Mouse (Mus musculus) right cerebral cortex, adult 2 months (tissue): ENCODE results near the gene Krt19.

Source experiments
- DNase-seq, 2 experiments: peaks; one replicate each; pipeline ENCODE4 v3.0.0; 2021 to 2022; ENCODE audit warnings: low spot score in 2 of 2

The Krt19 gene

DNA sequence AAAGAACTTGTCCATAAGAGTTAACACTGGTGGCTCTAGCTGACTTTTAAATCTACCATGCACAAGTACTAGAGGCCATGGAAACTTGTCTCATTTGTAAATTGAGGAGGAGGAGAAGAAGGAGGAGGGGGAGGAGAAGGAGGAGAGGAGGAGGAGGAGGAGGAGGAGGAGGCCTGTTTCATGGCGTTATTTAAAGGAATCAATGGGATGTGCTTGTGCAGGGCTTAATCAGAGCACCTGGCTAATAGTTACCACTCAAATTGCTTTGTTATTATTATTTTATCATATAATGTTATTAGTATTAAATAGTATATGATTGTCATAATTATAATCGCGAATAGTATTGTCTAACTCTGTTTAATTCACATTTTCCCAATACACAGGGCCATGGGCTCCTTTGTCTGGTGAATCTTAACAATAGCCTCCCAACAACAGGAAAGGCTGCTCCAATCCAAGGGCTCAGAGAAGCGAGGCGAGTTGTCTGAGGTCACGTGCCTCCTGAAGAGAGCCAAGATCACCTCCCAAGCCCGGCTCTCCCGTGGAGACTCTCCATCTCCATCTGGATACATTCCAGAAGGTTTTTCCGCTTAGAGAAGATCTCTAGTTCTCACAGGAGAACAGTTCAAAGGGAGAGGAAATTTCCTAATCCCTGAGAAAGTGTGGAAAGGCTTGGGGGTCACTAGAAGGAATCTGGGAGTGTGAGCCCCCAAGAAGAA, at the start of gene Krt19:
TSS of gene Krt19 (minus strand) at position 51 of the 716 bp plus-strand sequence.
- DNase-seq: no peak

DNA sequence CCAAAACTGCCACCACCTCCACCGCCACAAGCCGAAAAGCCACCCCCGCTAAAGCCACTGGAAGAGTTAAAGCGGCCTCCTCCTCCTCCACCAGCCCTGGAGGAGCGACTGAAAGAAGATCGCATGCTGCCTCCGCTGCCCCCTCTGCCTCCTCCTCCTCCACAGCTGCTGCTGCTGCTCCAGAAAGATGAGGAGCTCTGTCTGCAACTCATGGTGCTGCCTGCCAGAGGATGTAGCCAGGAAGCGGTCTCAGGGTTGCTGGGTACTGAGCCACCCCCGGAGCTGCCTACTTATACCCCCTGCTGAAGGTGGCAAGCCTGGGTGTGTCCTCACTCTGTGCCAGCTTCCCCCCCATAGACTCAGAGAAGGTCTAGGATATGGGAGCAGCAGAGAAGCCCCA, 44.5 kb upstream of the Krt19 start, which contains the start of gene Krt9:
TSS of gene Krt9 (minus strand) at position 255 of the 400 bp plus-strand sequence.
- peak; percentile 63 to 70 for DNase-seq

DNA sequence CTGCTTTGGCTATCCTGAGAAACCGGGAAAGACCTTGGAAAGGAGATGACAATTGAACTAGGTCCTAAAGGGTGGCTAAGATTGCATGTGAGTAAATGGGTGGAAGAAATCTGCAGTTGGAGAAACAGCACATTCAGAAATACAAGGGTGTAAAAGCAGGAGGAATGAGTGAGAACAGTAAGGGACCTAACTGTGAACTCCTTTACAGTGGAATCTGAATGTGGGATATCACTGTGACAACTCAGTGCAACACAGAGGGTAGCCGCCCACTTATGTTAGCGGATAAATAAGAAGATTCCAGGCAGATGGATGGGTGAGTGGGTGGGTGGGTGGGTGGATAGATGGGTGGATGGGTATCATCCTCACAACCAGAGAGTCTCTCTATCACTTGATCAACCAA, 43.4 kb upstream of the Krt19 start:
- DNase-seq: peak in 1 of 2 experiments; percentile 10

DNA sequence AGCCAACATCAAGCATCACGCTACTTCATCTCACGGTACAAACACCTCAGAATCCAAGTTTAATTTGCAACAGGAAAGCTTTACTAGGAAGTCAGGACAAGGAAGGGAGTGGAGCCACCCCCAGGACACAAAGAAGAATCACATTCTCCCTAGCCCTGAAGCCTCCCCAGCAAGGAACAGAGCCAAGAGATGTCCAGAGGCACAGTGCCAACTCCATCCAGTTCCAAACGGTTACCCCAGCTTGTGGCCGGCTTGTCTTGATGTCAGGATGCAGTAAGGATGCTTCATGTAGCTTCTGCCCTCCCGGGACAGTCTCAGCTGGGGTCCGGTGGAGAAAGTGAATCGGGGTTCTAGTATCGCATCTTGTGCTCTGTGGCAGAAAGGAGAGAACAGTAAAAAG, 38.3 kb upstream of the Krt19 start:
- DNase-seq: no peak

DNA sequence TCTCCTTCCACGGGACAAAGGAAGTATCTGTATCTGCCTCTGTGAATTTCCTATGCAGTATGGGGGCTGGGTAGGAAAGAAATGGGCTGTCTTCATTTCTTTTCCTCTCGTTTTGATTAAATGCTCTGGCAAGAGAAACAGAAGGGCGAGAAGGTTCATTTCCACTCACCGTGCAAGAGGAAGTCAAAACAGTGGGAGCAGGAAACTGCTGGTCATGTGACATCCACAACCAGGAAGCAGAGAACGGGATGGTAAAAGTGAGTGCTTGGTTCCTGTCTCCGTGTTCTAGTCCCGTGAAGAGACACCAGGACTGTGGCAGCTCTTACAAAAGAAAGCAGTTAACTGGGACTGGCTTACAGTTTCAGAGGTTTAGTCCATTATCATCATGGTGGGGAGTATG, 33.3 kb upstream of the Krt19 start:
- no peak for DNase-seq

DNA sequence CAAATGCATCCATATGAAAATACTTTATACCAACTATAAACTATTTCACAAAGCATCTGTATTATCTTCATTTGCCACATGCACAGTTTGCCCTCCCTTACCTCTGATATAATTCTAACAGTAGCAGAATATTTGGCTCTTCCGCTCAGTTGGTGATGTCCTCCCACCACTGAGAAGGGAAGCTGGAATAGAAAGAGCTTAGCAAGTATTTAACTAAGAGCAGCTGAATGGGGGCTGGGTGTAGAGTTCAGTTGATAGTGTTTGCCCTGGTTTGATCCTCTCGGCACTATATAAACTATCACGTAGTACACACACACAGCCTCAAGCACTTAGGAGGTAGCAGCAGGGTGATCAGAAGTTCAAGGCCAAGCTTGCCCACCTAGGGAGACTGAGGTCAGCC, 30.8 kb upstream of the Krt19 start:
- peak; percentile 11 to 12 for DNase-seq

DNA sequence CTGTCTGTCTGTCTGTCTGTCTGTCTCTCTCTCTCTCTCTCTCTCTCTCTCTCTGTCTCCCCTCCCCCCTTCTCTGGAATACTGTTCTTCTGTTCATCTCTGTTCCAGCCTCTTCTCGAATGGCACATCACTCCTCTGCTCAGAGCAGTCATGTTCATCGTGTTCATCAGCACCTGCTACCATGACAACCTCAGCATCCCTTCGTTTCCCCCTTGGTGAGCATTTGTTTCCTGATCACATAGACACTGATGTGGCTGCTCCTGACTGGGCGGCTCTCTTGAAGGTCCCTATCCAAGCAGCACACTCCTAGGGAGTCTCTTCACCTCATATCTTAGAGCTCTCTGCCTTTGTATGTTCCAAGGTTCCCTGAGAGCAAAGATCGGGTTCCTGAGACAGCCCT, 29.8 kb upstream of the Krt19 start:
- no peak for DNase-seq

DNA sequence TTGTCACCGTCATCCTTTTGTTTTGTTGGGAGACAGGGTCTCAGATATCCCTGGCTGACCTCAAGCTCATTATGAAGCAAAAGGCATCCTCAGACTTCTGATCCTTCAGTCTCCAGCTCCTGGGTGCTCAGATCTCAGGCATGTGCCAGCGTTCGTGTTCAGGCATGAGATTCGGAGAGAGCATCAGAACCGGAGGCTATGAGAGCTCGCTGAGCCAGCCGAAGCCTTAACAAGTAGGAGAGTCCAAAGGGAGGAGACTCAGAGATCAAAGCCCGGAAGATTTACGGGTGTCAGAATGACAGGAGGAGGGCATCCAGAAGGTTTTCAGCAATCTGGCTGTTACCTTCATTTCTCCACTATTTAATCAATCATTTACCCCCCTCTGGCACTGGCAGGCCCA, 28.3 kb upstream of the Krt19 start:
- DNase-seq: no peak

DNA sequence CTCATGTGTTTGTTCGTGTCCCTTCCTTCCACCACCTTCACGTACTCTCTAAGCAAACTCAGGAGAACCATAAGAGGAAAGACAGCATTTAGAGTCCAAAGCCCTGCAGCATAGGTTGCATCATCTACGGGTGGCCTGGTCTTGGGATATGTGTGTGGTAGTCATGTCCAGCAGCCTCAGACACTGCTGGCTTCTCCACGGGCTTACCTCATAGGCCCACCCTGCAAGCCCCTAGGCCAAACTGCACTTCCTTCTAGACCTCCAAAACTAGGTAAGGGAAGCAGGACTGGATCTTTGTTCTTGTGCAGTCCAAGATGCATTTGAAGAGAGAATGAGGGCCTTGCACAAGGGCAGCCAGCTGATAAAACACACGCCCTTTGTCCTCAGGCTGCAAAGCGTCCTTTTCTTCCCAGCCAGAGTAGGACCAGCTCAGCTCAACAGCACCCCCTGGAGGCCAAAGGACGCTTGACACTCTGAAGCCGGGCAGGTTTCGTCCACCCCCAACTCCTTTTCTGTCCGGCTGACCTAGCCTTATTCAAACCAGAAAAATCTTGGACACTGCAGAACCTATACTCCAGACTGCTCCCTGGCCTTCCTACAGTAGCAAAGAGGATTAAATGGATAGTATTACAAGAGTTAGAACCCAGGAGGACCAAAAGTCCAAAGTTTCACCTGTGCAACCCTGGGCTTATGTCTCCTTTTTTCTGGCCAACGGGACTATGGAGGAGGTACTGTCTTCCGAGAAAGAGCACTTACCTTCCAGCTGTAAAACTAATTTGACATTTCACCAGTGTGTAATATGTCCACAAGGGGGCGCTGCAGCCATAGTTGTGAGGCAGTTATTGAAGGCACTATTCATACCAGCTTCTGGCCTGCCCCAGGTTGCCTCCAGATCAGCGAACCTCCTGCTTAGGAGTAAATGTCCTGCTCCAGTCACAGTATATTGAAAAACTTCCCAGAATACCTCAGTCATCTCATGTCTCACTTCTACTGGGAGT, 20.6 kb upstream of the Krt19 start:
- DNase-seq: peak; percentile 83

DNA sequence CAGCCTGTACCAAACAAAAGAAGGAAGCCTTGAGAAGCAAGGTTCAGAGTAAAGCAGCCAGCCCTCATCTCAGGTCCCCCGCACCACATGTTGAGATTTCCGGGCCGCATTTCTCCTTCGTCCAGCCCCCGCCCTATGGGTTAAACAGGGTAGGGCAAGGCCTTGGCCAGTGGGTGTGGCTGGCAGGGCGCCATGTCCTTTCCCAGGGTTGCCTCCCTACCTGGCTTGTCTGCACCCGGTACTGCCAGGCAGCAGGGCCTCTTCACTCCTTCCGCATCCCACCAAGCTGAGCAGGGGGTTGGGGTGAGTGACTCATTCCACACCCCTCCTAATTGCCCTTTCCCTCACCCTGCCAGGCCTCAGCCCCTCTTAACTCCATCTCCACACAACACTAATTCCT, 19.6 kb upstream of the Krt19 start:
- DNase-seq: no peak

DNA sequence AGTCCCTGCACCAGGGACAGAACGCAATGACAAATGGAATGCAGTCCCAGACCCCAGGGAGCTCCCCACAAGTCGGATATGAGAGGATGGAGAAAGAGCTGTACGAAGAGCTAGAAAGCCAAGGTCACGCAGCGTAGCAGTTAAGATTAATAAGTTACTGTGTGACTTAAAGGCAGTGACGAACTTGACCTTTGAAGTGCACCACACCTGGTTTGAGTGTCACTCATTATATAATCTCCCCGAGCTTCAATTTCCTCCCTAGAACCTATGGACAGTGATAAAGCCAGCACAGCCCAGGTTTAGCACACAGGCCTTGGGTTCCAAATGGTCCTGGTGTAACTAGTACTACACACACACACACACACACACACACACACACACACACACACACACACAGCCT, 15.9 kb upstream of the Krt19 start:
- DNase-seq: no peak

DNA sequence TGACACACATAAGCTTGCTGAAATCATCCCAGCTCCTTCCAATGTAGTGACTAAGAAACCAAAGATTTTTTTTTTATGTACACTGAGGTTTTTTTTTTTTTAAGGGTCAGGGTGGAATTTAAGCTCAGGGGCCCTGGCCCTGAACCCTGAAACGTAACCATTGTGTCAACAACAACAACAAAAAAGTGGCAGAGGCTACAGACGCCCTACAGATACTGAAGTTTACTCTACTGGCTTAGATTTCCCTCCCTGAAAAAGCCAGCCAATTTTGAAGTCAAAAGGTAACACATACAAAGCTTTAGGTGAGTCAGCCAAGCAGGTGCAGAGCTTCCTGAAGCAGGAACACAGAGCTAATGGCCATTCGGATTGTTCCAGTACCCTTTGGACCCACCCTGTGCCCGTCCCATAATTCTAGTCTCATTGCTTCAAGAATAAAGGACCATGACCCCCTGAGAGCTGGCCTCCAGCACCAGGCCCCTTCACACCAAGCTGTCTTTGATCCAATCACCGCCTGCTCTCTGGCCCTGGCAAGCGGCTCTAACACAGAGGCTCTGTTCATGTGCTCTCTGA, 9.5 kb upstream of the Krt19 start:
- DNase-seq: no peak

DNA sequence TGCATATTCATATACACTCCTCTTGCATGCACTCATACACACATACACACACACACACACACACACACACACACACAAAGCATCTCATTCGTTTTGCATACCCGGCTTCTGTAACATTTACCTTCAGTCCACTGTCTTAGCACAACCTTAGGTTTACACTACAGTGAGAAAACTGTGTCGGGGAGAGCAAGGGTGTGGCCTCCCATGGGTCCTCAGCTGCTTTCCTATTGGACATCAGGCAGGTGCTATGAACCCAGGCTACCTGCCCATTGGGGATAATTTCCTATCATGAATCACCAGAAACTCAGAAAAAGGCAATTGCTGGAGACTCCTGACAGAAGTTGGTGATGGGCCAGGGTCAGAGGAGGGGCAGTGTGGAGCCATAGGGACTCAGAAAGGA, 8.9 kb upstream of the Krt19 start:
- DNase-seq: no peak

DNA sequence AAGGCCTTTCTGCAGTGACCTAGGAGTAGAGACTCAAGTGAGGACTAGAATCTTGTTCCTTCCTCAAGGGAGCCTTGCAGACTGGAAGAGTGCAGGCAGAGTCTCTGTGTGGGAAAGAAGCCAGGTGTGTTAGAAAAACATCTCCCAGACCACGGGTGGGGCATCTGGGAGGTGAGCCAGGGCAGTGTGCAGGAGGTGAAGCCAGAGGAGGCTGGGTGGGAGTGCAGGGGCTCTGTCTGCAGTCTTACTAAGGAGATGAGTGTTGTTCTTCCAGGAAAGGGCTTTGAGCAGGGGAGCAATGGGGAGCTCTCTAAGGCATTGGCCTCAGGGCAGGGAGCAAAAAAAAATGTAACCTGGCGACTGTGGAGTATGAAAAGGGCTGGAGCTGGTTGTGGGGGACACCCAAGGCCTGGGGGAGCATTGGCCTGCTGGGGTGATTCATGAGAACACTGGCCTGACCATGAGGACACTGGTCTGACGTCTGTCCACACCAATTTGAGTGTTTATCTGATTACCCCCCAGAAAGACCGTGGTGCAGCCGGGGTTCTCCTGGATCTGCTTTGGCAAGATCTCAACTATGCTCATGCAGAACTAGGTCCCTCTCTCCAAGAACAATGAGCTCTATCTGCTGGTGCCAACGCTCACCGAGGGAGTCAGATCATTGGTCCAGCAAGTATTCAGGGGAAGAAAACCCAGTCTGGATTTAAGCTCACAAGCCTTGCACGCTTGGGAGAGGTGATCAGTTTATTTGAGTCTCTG, 7.2 kb upstream of the Krt19 start:
- no peak for DNase-seq

DNA sequence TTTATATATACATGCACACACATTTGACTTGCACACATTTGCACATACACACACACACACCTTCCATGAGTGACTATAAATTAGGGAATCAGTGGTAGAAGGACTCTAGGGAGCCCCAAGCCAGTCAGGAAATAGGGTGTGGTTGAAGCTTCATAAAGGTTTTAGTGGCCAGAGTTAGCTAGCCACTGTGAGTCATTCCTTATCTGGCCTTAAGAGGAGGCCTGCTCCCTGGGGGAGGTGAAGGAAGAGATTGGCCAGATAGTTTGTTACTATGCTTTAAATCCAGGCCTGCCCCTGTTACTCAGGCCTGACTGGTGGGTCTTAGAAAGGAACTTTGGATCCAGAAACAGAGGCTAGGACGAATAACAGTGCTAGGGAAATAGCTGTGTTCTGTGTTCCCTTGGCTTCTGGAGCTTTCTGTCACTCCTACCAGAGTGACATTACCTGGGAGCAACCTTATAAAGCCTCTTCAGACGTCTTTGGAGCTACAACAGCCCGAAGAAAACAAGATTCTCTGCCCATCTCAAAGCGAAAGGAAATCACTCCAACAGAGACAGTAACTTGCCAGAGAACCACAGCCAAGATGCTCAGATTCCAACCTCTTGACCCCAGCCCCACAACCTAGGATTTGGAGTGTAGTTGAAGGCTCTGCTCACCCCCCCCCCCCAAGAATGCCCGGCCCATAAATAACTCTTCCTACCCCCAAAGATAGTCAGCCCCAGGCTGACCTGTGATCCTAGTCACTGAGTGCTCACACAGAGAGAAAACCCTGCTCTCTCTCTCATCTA, 705 bp downstream of the Krt19 start:
- DNase-seq: no peak

DNA sequence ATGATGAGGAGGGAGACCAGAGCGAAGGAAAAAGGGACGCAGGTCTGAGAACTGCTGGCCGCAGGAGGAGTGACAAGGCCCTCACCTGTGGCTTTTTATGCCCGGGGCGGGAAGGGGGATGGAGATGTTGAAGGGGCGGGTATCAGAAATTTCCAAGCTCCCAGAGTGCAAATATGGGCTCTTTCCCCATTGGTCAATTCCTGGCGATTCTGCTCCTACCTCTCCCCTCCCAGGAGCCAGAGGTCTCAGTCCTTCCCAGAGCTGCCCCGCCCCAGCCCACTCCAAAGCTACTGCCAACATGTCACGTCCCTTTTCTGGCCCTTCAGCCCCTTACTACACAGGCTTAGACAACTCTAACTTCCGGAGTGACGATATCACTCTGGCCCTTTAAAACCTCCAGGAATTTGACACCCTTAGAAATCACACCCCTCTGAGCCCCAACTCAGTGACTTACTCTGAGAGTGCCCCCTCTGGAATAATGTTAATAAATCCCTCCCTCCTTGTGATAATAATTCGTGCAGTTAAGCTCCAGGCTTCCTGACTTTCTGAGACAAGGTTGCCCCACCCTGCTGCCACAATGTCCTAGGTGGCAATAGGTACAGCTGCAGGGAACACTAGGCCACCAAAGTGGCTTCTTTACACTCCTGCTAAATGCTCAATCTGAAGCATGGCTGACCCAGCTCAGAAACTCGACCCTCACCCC, 2.5 kb downstream of the Krt19 start:
- no peak for DNase-seq

DNA sequence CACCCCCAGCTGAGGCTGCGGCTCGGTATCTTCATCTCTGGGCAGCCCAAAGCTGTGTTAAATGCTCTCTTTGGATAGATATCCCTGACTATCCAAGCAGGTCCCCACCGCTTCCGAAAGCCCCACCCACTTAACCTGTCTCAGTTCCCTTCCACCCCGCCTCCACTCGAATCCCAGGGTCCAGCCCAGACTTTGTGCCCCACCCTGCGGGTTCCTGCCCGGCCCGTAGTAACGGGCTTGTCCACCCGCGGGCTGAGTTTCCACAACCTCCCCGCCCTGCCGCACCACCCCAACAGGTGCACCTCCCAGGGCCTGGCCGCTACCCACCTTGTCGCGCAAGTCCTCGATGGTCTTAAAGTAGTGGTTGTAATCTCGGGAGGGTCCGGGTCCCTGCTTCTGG, 3.4 kb downstream of the Krt19 start:
- no peak for DNase-seq

DNA sequence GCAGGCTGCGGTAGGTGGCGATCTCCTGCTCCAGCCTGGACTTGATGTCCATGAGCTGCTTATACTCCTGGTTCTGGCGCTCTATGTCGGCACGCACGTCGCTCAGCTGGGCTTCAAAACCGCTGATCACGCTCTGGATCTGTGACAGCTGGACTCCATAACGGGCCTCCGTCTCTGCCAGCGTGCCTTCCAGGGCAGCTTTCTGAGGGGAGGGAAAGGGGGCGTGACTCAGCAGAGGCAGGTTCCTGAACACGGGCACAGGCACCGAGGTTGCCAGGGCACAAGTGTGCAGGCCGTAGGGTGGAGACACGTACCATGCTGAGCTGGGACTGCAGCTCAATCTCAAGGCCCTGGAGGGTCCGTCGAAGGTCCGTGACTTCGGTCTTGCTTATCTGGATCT, 7.5 kb downstream of the Krt19 start:
- DNase-seq: no peak

DNA sequence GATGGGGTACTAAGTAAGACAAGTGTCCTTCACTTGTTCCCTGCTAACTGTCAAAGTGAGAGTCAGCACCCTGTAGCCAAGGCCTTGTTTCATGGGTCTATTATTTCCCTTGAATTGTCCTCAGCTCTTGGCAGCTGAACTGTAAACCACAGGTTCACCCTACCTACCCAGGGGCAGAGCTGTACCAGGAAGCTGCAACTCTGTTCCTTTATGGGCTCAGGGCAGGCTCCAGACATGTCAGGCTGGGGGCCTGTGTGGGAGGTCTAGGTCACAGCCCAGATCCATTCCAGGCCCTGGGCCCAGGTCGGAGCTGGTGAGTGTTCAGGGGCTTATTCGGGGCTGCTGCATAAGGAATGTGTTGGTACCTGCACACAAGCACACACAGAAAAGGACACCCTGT, 9.1 kb downstream of the Krt19 start:
- no peak for DNase-seq

DNA sequence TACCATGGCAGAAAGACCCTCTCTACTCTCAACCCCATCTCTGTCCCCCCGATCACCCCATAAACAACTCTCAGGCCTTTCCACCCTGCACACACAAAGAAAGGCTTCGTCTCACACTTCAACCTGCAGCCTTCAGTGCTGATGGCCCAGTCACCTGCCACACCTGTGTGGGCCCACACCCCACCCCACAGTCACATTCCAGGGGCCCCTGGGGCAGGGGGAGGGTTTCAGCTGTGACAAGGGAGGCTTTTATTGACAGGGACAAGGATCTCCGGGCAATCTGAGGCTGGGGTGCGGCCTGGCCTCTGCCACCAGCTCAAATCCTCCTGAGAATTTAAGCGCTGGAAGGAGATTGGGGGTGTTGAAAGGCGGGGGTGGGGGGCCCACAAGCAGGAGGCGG, 9.7 kb downstream of the Krt19 start:
- no peak for DNase-seq
